In the genomic region with DNA sequence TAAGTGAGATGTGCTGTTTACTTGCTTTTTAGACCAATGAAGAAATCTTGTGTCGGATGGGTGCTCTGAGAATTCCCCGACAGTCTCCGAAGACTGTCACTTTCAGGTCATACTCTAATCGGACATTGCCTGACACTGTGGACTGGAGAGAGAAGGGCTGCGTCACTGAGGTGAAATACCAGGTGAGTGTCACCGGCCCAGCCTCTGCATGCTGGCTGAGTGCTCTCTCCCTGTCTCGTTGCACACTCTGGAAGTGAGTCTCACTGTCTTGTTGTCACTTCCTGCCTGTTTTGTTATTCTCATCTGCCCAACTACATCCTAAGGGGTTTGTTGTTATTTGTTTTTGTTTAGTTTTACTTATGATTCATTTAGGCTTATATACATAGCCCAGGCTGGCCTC, we compare ENCODE assay signal across 45 mouse cellular contexts. TPM values are rescaled to one million over a fixed set of nuclear protein-coding genes. Genes with fewer than 3 reads are reported as not detected.
"Had no signal": no experiment of that assay in that cellular context is flagged by ENCODE, and none has a peak within 500 bp of the region (broad histone marks: within the 10 kb centered on the region; RNA-seq: fewer than 3 reads in every experiment).

No protein-coding gene starts in this region.

- DNase-seq: left cerebral cortex, postnatal 4 days; liver; liver, embryonic 13.5 days; liver, postnatal 0 days; lung, adult 18-20 months; lung, adult 2 months; lung, embryonic 14.5 days; lung, postnatal 10 days; lung, postnatal 14 days; lung, postnatal 36 days; lung, postnatal 4 days; midbrain, embryonic 14.5 days had no signal

- H3K27ac ChIP-seq: limb, embryonic 10.5 days; limb, embryonic 12.5 days; limb, embryonic 13.5 days; limb, embryonic 15.5 days; liver, embryonic 12.5 days; liver, embryonic 13.5 days; liver, embryonic 14.5 days; liver, embryonic 15.5 days; lung, embryonic 15.5 days; macrophage; midbrain, embryonic 10.5 days; midbrain, embryonic 12.5 days; midbrain, embryonic 13.5 days; midbrain, embryonic 15.5 days; neural tube, embryonic 12.5 days had no signal

- H3K27me3 ChIP-seq: limb, embryonic 12.5 days; limb, embryonic 13.5 days; limb, embryonic 15.5 days; lung, embryonic 15.5 days; midbrain, embryonic 12.5 days; midbrain, embryonic 13.5 days; midbrain, embryonic 15.5 days; neural tube, embryonic 12.5 days had no signal

- H3K4me3 ChIP-seq: limb, embryonic 10.5 days; limb, embryonic 12.5 days; limb, embryonic 13.5 days; limb, embryonic 15.5 days; liver, embryonic 12.5 days; liver, embryonic 13.5 days; liver, embryonic 15.5 days; lung, embryonic 15.5 days; midbrain, embryonic 10.5 days; midbrain, embryonic 12.5 days; midbrain, embryonic 13.5 days; midbrain, embryonic 15.5 days; myocyte; neural tube, embryonic 12.5 days had no signal

- H3K4me1 ChIP-seq: limb, embryonic 10.5 days; limb, embryonic 12.5 days; limb, embryonic 13.5 days; limb, embryonic 15.5 days; liver, embryonic 12.5 days; liver, embryonic 15.5 days; lung, embryonic 15.5 days; midbrain, embryonic 12.5 days; midbrain, embryonic 13.5 days; midbrain, embryonic 15.5 days; neural tube, embryonic 12.5 days had no signal

- H3K9me3 ChIP-seq: limb, embryonic 10.5 days; limb, embryonic 12.5 days; limb, embryonic 13.5 days; limb, embryonic 15.5 days; liver, embryonic 12.5 days; liver, embryonic 13.5 days; liver, embryonic 15.5 days; lung, embryonic 15.5 days; midbrain, embryonic 10.5 days; midbrain, embryonic 12.5 days; midbrain, embryonic 13.5 days; midbrain, embryonic 15.5 days; neural tube, embryonic 12.5 days had no signal

- H3K36me3 ChIP-seq: limb, embryonic 10.5 days; limb, embryonic 12.5 days; limb, embryonic 13.5 days; limb, embryonic 15.5 days; liver, embryonic 12.5 days; liver, embryonic 13.5 days; liver, embryonic 15.5 days; lung, embryonic 15.5 days; midbrain, embryonic 10.5 days; midbrain, embryonic 12.5 days; midbrain, embryonic 13.5 days; midbrain, embryonic 15.5 days; neural tube, embryonic 12.5 days had no signal

- ATAC-seq: liver, embryonic 12.5 days; liver, postnatal 0 days; lung, postnatal 0 days; midbrain, embryonic 13.5 days; midbrain, embryonic 15.5 days; midbrain, embryonic 16.5 days had no signal

RNA-seq across cellular contexts. Expression of a gene that starts 16.5 kb away (rescaled TPM):
- total RNA-seq: left cerebral cortex, adult 8-10 months; left cerebral cortex, postnatal 10 days; left cerebral cortex, postnatal 14 days; left cerebral cortex, postnatal 25 days; left cerebral cortex, postnatal 36 days; left cerebral cortex, postnatal 4 days; liver, adult 2 months; megakaryocyte progenitor cell, adult 5-6 weeks; megakaryocyte-erythroid progenitor cell, adult 5-6 weeks; midbrain, postnatal 0 days; monocyte, adult 5-6 weeks had no signal
- polyA plus RNA-seq: limb, embryonic 10.5 days; limb, embryonic 11.5 days; limb, embryonic 12.5 days; limb, embryonic 13.5 days; limb, embryonic 14.5 days; limb, embryonic 15.5 days; liver, adult 2 months; liver, embryonic 15.5 days; liver, embryonic 16.5 days; liver, postnatal 0 days; lung, adult 2 months; lung, embryonic 14.5 days; lung, embryonic 16.5 days; lung, postnatal 0 days; midbrain, embryonic 10.5 days; midbrain, embryonic 11.5 days; midbrain, embryonic 12.5 days; midbrain, embryonic 13.5 days; midbrain, embryonic 14.5 days; midbrain, embryonic 15.5 days; midbrain, embryonic 16.5 days; midbrain, postnatal 0 days; myocyte; neural tube, embryonic 11.5 days; neural tube, embryonic 12.5 days had no signal

RNA-seq across cellular contexts. Expression of a gene that starts 43.9 kb away (rescaled TPM):
- total RNA-seq: megakaryocyte-erythroid progenitor cell, adult 5-6 weeks had no signal
